Mouse (Mus musculus): ENCODE results near the gene H3f3a.
A peak's percentile ranks its signal among the peaks of the same experiment; 100 is the strongest.
"Not testable (repeated sequence)": the region's sequence is repeated elsewhere in the genome, so short reads cannot be mapped to it uniquely, and the experiment has no call there.

The H3f3a gene

DNA sequence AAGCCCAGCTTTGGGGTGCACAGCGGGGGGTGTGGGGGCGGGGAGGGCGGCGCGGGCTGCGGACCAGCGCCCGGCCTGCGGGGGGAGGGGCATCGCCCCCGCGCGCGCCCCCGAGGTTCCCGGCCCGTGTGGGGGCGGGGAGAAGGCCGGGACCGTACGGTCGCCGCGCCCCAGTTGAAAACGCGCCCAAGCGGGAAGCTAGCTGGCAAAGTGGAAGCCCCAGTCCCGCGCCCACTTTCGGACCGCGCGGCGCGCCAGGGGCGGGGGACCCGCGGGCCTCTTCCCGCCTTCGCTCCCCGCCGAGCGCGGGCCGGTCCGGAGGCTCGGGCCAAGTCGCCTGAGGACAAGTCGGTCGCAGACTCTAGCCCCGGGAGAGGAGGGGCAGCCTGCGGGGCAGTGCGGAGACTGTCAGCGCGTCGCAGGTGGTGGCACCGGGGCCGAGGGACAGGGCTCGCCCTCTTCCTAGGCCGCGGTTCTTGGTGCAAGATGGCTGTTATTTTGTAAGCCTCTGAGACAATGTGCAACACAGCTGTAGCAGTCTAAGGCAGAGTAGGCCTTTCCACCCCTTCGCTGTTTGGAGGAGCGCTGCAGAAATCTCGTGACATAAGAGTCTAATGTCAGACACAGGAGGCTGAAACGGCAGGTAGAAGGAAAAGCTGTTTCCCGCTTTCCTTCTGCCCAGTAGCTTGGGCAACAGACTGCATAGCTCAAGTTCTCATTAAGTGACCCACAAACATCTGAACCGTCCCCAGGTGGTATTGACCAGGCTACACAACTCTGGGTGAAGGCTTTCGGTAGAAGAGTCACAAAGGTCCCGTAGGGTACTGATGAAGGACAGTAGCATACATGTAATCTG, at the start of gene H3f3a:
Gene H3f3a (minus strand): TSS at position 59 of the 856 bp plus-strand sequence.
- DNase-seq, result peak; percentile 89

- peak; percentile 45 for DNase-seq
These were observed 46.3 kb upstream of the H3f3a start for GRCm38 (mm10) chr1:180860030-180860429.

DNA sequence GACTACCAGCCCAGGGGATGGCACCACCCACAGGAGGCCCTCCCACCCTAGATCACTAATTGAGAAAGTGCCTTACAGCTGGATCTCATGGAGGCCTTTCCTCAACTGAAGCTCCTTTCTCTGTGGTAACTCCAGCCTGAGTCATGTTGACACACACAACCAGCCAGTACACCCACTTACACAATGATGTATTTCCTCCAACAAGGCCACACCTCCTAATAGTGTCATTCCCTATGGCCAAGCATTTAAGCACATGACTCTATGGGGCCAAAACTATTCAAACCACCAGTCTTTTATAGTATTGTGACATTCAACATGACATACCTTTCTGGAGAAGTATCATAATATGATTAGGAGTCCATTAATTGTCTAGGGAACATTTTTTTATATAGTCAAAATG, 45.0 kb upstream of the H3f3a start:
- DNase-seq, result no peak

DNA sequence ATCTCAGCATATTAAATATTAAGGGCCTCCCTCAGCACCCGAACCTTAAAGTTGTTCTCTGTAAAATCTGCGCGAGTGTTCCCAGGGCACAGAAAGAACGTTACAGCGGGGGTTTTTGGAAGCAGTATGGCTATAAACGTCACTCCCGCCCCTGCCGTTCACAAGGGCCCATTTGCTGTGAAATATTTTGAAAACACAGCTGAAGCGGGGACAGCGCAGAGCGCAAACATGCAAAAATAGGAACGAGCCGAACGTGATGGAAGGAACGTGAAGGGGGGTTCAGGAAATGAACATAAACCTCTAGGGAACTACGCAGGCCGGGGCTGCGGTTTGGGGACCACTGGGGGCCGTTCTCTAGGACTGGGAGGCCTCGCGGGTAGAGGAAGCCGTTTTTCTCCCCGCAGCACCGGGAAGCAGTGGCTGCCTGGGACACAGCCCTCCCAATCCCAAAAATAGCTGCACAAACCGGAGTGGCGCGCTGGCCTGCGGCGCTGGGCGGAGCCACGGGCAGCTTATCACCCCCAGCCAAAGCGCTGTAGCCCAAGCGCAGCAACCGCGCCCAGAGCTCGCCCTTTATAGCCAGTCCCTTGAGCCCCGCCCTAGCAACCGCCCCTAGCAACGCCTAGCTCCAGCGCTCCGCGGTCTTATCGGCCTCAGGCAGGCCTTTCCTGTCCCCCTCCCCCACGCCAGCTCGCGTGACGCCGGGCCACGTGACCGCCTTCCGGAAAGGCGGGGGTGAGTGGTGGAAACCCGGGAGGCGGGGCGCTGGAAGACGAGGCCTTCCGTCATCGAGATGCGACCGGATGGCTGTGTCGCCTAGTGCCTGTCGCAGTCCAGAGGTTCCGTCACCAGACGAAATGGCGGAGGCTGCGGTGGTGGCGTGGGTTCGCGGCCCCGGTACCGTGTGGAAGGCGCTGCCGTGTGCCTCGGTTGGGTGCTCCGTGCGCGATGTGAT, 36.9 kb upstream of the H3f3a start, which contains the start of gene Sde2:
Gene Sde2 (plus strand): TSS at position 812 of the 955 bp plus-strand sequence.
- peak; percentile 100 for DNase-seq

GRCm38 (mm10) chr1:180849701-180850301, 36.1 kb upstream of the H3f3a start:
- peak; percentile 46 for DNase-seq

DNA sequence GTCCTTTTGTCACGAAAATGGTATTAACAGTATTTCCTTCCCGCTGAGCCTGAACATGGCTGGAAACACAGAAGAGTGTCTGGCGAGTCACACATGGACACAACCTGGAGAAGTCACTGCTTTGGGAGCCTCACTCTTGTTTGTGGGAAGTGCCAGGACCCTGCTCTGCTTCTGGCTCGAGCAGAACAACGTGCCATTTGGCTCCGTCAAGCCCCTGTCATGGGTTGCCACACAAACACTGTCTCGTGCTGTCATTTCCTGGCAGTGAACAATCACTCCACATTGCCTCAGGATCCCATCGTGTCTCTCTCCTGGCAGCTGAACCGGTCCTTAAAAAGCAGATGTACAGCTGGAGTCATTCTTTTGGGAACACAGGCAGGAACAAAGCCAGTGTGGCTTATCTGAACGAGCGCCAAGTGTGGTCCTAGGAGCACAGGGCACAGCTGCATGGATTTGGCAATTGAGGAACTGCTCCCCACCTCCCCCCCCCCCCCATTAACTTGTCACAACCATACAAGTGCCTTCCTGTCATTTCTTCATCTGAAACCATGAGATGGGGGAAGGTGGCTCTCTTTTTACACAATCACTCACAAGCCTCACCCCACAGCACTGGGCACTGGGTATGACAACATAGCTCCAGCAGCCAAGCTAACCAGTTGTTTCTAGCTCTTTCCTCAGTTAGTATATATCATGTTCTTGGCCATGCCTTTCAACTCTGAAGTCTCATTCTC, 34.9 kb upstream of the H3f3a start:
- peak; percentile 63 for DNase-seq

DNA sequence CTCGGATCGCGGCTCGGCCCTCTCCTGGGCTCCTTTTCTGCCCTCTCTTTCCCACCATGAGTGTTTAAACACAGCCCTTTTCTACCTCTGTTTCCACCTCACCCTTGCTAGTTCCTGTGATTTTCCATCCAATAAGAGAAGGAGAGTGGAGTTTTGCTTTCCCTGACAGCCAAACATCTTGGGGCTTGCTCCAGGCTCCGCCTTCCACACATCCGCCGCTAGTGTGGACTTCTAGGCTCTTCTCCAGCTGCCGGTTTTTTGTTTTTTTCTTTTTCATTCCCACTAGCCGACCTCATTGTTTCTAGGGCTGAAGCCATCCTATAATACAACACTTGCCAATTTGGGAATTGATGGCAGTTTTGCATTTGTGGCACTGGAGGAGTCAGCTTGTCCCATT, 34.4 kb upstream of the H3f3a start:
- DNase-seq, result peak; percentile 85

DNA sequence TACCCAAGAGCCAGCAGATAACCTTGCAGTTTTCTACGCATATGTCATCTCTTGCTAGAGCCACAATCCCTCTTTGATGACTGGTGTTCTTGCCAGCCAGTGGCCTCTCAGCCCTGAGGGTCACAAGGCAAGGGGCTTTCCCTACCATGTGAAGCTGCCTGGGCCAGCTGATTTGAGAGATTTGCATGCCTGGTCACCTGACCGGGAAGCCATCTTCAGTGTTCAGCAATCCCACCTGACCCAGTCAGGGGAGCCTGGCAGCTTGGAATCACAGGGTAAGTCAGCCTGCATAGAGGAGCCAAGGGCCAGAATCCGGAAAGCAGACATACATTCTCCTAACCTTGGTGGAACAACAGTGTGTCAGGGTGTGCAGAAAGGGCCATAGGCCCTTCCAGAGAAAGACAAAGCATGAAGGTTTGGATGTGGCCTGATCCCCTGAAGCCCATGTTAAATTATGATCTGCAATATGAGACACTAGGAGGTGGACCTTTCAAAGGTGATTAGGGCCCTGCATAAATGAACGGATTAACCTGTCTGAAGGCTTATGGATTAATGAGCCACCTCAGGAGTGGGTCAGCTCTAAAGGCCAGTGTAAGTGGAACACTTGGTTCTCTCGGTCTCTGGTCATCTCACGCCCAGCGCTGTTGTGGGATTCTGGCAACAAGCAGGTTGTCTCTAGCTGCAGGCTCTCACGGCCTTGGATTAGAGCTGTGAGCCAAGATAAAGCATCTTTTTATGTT, 28.0 kb upstream of the H3f3a start:
- DNase-seq, result no peak

GRCm38 (mm10) chr1:180839201-180839910, 25.6 kb upstream of the H3f3a start:
- no peak for DNase-seq

DNA sequence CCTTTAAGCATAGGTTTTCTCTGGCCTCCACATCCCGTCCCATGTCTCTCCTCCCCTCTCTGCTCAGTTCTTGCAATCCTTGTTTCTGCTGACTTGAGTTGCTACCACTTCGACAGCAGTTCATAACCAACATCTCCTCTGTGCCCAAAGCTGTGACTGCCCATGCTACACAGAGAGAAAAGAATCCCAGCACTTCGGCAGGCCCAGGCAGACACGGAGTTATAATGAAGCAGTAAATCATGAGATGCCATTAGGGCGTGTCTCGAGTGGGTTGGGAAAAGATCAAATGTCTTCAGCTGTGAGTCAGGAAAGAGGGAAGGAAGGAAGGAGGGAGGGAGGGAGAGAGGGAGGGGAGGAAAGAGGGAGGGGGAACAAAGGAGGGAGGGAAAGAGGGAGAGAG, 24.3 kb upstream of the H3f3a start:
- DNase-seq, result no peak

DNA sequence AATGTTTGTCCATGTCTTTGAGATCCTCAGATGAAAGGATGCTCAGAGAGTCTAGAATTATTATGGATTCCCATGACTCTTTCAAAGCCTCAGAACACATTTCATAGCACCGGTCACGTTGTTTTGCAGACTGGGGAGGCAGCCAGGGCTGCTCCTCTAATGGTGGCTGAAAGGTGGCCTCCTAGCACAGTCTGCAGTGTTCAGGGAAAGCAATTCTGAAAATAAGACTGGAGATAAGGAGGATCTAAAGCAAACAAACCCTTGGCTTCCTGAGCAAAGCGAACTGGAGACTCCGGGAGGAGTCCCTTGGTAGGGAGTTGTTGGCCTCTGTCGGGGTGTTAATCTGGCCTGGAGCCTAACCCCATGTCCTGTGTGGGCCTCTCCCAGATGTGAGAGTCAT, 23.4 kb upstream of the H3f3a start:
- DNase-seq, result no peak

GRCm38 (mm10) chr1:180836467-180836866, 22.7 kb upstream of the H3f3a start:
- DNase-seq, result not testable (repeated sequence)

DNA sequence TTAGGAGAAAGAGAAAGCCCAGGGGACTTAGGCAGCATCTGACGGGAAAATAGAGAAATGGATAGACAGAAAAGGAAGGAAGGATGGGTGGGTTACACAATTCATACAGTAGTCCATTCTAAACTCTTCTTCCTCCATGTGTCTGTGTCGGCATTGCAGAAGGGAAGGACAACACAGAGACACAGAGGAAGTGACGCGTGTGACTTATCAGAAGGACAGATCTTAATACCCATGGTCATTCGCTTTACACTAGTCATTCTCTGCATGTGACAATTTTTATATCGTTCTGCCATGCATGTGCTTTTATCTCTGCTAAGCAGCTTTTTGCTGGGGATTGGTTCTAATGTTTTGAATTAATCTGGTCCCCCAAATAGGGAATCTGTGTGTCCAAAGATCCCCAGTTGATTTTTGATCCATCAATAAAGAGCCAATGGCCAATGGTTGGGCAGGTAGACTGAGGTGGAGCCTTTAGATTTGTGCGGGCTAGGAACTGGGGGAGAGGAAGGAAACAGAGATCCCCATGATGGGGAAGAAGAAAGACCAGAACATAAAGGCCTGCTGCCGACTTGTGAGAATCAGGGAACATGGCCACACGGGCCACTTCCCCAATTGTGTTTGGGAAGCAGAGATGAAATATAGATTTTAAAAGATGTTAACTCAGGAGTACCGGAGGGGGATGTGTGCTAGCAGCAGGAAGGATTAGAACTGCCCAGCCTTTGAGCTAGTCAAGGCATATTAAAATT, 21.7 kb upstream of the H3f3a start:
- DNase-seq, result no peak

DNA sequence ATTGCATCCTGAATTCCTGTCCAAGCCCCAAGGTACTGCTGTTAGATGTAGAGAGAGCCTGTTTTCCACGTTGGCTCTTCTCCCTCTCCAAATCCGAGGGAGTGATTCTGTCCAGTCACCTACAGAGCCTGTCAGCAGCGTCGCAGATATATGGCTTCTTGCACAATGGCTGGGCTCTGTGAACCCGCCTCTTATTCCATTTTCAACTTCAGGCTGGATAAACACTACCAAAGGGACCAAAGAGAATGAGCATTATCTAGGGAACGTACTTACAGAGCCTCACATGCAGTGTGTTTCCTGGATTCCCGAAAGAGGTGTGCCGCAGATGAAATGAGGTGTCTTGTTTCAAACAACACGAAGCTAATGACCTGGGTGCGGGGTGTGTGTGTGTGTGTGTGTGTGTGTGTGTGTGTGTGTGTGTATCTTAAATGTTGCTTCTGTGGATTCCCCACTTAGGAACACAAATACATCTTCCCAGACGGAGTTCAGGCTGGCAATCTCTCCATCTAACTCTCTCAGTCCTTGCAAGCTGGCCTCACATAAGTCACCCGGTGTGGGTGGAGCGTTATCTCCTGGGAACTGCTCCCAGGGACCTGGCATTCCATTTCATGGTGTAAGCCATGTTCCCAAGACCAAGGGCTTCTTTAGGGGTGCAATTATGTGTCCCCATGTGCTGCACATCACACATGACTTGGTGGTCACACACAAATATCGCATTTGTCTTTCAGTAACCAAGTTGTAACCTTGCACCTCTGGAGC, 17.0 kb upstream of the H3f3a start:
- DNase-seq, result no peak

- peak; percentile 67 for DNase-seq
These were observed 16.4 kb upstream of the H3f3a start for GRCm38 (mm10) chr1:180830175-180830574.

GRCm38 (mm10) chr1:180829775-180830174, 16.0 kb upstream of the H3f3a start:
- peak; percentile 72 for DNase-seq

DNA sequence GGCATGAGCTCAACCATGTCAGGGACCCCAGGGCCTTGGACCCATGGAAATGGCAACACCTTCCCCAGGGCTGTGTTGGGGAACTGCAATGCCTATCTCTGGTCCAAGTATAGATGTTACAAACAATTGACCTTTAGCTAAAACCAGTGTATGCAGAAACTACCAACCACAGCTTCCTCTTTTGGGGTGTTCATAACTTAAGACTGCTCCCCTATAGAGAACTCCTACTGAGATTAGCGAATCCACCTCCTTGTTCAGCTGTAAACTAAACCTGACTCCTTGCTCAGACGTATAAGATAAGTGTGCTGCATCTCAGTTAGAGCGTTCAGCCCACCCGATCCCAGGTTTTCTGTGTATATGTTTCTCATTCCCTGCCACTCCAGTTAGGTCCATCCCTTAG, 12.9 kb upstream of the H3f3a start:
- DNase-seq, result no peak

DNA sequence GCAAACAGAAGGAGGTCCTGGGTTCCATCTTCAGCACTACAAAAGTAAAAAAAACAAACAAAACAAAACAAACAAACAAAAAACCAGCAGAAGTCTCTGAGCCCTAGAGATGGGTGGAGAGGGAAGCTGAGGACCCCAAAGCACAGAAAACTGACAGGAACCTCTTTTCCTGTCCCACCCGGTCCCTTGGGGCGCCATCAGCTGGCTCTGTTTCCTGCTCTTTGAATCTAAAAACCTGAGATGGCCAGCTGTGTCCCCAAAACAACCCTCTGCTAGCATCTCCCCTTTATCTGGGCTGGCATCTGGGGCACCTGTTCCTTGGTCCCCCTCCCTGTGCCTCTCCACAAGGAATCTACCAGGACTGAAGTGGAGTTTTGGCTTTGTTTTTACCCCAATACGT, 11.0 kb upstream of the H3f3a start:
- no peak for DNase-seq

- DNase-seq, result no peak
These were observed 10.0 kb upstream of the H3f3a start for GRCm38 (mm10) chr1:180823716-180824115.
